Mouse (Mus musculus): ENCODE measurements around the gene Ocrl. TPM values are rescaled to one million over a fixed set of nuclear protein-coding genes. Genes with fewer than 3 reads are reported as not detected.

Gene Ocrl
- polyA plus RNA-seq, 1 experiment from 2014 or later = 36.8 TPM

DNA sequence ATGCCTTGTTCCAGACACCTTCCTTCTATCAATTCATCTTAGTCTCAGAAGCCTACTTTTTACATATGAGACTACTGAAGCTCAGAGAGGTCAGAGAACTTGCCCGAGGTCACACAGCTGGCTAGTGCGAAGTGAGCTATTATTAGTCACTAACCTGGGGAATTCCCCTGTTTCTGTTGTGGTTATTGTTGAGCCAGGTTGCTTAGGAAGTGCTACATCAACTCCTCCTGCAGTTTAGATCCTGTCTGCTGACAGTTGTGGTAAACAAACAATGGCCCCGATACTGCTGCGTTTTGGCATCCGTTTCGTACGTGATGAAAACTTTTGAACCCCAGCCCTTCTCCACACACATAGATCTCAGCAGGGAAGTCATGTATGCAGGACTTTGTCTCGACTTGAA, 86.2 kb downstream of the Ocrl start:
- no peaks in the 10 kb centered on the region for H3K4me1 ChIP-seq (ENCODE audit: control insufficient read depth, insufficient read depth, low read length)
- H3K36me3 ChIP-seq (ENCODE audit: control insufficient read depth, insufficient read depth, low read length) = no peaks in the 10 kb centered on the region
- DNase-seq = no peak
- H3K4me3 ChIP-seq (replicated peaks; ENCODE audit: low read depth, low read length) = no peak overlapping the region
- WGBS = 84% methylated on average over 8 of the region's 8 CpGs
- H3K9me3 ChIP-seq (ENCODE audit: control insufficient read depth, low read length) = no peaks in the 10 kb centered on the region
- H3K9ac ChIP-seq (replicated peaks; ENCODE audit: low read length) = no peak overlapping the region
- no peak overlapping the region for H3K4me2 ChIP-seq (ENCODE audit: low read length)
- no peak for ATAC-seq (ENCODE audit: low FRiP score, low TSS enrichment)
- H3K27me3 ChIP-seq (ENCODE audit: control insufficient read depth, insufficient read depth, low read length) = no peaks in the 10 kb centered on the region
- H3K27ac ChIP-seq (replicated peaks; ENCODE audit: low read depth, low read length) = no peak overlapping the region

DNA sequence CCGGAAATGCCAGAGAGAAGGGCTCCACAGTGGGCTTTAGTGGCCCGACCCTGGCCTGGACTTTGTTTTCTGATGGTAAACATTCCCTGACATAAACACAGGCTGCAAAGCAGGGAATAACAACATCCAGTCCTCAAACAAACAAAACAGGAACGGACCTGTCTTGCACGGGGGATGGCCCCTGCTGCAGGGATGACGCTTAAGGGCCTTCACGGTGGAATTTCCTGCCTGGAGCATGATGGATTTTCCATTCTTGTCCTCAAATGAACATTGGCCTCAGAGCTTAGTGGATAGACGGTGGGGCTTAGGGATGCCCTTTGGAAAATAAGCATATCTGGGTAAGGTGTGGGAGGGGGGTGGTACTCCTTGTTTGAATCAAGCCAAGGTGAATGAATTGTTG, 89.0 kb downstream of the Ocrl start:
- no peak for DNase-seq
- Histone ChIP-seq H3K36me3 (ENCODE audit: control insufficient read depth, insufficient read depth, low read length) (no peaks in the 10 kb centered on the region), H3K4me2 (ENCODE audit: low read length) (no peak overlapping the region), H3K4me1 (ENCODE audit: control insufficient read depth, insufficient read depth, low read length) (no peaks in the 10 kb centered on the region), H3K9me3 (ENCODE audit: control insufficient read depth, low read length) (no peaks in the 10 kb centered on the region), H3K9ac (replicated peaks; ENCODE audit: low read length) (no peak overlapping the region), H3K4me3 (replicated peaks; ENCODE audit: low read depth, low read length) (no peak overlapping the region), H3K27ac (replicated peaks; ENCODE audit: low read depth, low read length) (no peak overlapping the region), H3K27me3 (ENCODE audit: control insufficient read depth, insufficient read depth, low read length) (no peaks in the 10 kb centered on the region)
- 87% methylated on average over 7 of the region's 7 CpGs for WGBS
- no peak for ATAC-seq (ENCODE audit: low FRiP score, low TSS enrichment)

DNA sequence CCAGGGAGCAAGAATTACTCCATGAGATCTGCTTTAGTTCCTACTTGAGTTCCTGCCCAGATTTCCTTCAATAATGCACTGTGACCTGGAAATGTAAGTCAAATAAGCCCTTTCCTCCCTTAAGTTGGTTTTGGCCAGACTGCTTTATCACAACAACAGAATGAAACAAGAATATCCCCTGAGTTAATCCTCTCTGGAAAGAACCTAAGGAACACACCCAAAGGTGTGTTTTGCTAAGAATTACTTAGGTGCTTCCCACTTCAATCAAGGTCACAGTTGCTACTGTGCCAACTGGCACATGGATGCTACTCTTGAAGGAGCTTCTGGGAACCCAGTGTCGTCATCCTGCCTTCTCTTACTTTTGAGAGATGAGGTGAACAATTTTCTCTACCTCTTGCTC, 92.6 kb downstream of the Ocrl start:
- no peak for ATAC-seq (ENCODE audit: low FRiP score, low TSS enrichment)
- WGBS = 90% methylated on average over 1 of the region's 1 CpGs
- H3K9me3 ChIP-seq (ENCODE audit: control insufficient read depth, low read length) = no peaks in the 10 kb centered on the region
- no peaks in the 10 kb centered on the region for H3K27me3 ChIP-seq (ENCODE audit: control insufficient read depth, insufficient read depth, low read length)
- DNase-seq = no peak
- H3K36me3 ChIP-seq (ENCODE audit: control insufficient read depth, insufficient read depth, low read length) = no peaks in the 10 kb centered on the region
- H3K27ac ChIP-seq (replicated peaks; ENCODE audit: low read depth, low read length) = no peak overlapping the region
- H3K4me2 ChIP-seq (ENCODE audit: low read length) = no peak overlapping the region
- no peaks in the 10 kb centered on the region for H3K4me1 ChIP-seq (ENCODE audit: control insufficient read depth, insufficient read depth, low read length)
- H3K4me3 ChIP-seq (replicated peaks; ENCODE audit: low read depth, low read length) = no peak overlapping the region
- no peak overlapping the region for H3K9ac ChIP-seq (replicated peaks; ENCODE audit: low read length)

DNA sequence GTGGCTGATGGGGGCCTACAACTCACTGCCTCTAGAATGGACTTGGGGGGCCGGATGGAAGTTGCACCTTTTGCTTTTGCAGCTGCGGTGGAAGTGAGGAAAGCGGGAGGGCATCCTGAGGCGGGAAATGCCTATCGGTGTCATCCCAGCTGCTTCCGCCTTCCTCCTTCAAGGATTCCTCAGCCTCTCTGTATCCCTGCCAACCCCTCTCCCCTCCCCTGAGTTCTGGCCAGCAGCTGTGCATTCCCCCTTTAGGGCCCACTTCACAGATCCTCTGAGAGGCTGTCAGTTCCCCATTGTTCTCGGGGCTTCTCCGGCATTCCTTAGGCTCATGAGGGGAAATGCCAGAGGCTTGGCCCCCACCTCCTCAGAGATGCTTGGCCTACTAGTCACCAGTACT, 93.9 kb downstream of the Ocrl start:
- Histone ChIP-seq H3K27ac (replicated peaks; ENCODE audit: low read depth, low read length) (no peak overlapping the region), H3K4me2 (ENCODE audit: low read length) (no peak overlapping the region), H3K9ac (replicated peaks; ENCODE audit: low read length) (no peak overlapping the region), H3K27me3 (ENCODE audit: control insufficient read depth, insufficient read depth, low read length) (no peaks in the 10 kb centered on the region), H3K9me3 (ENCODE audit: control insufficient read depth, low read length) (no peaks in the 10 kb centered on the region), H3K36me3 (ENCODE audit: control insufficient read depth, insufficient read depth, low read length) (no peaks in the 10 kb centered on the region), H3K4me1 (ENCODE audit: control insufficient read depth, insufficient read depth, low read length) (no peaks in the 10 kb centered on the region), H3K4me3 (replicated peaks; ENCODE audit: low read depth, low read length) (no peak overlapping the region)
- no peak for DNase-seq
- WGBS = 55% methylated on average over 8 of the region's 8 CpGs
- no peak for ATAC-seq (ENCODE audit: low FRiP score, low TSS enrichment)

DNA sequence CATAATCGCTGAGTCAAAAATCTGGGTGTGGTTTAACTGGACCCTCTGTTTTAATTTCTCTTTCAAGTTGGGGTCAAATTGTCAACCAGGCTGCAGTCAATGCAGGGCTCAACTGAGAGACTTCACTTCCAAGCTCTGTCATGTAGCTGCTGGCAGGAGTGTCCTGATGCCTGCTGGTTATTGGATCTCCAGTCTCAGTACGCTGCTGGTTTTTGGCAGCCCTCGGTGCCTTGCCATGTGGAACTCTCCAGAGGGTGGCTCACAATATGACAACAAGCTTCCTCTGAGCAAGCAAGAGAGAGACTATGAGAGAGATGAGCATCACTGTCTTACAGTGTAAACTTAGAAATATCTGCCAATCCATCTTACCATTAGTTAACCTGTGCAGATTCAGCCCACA, 99.5 kb downstream of the Ocrl start:
- no peak overlapping the region for H3K9ac ChIP-seq (replicated peaks; ENCODE audit: low read length)
- H3K4me1 ChIP-seq (ENCODE audit: control insufficient read depth, insufficient read depth, low read length) = no peaks in the 10 kb centered on the region; the same call in 1 of the 2 replicates
- no peak overlapping the region for H3K27ac ChIP-seq (replicated peaks; ENCODE audit: low read depth, low read length)
- no peak for DNase-seq
- H3K27me3 ChIP-seq (ENCODE audit: control insufficient read depth, insufficient read depth, low read length) = 0 out of 2 replicates have a peak, but pooled peaks cover 3% of the 10 kb centered on the region
- no peaks in the 10 kb centered on the region for H3K36me3 ChIP-seq (ENCODE audit: control insufficient read depth, insufficient read depth, low read length)
- WGBS = 90% methylated on average over 3 of the region's 3 CpGs
- ATAC-seq (ENCODE audit: low FRiP score, low TSS enrichment) = no peak
- H3K9me3 ChIP-seq (ENCODE audit: control insufficient read depth, low read length) = no peaks in the 10 kb centered on the region
- H3K4me2 ChIP-seq (ENCODE audit: low read length) = no peak overlapping the region
- H3K4me3 ChIP-seq (replicated peaks; ENCODE audit: low read depth, low read length) = no peak overlapping the region

Other genes starting within 250 kb of the Ocrl start
- gene Smarca1, start 19.4 kb upstream of the Ocrl start, polyA plus RNA-seq (2014; fragmentation: Nextera tagmentation; extraction: Ambion mirVana) = 36.3 and 50.4 TPM in 2 replicates
- gene Apln, start 122.5 kb downstream of the Ocrl start, polyA plus RNA-seq (2014; fragmentation: Nextera tagmentation; extraction: Ambion mirVana) = 1.8 and 2.3 TPM in 2 replicates
- 0.08 and 0.75 TPM in 2 replicates for gene Xpnpep2, start 196.3 kb downstream of the Ocrl start, polyA plus RNA-seq (2014; fragmentation: Nextera tagmentation; extraction: Ambion mirVana)
- gene Sash3, start 234.0 kb downstream of the Ocrl start, polyA plus RNA-seq (2014; fragmentation: Nextera tagmentation; extraction: Ambion mirVana) = 0.39 and 1.2 TPM in 2 replicates